Mouse (Mus musculus): Measurements from ENCODE around the gene Garnl3. TPM values are rescaled to one million over a fixed set of nuclear protein-coding genes. Genes with fewer than 3 reads are reported as not detected.
"Not testable (repeated sequence)": the region's sequence is repeated elsewhere in the genome, so short reads cannot be mapped to it uniquely, and the experiment has no call there.

Gene Garnl3
- total RNA-seq, 1 experiment from 2014 or later = 17.3 TPM

DNA sequence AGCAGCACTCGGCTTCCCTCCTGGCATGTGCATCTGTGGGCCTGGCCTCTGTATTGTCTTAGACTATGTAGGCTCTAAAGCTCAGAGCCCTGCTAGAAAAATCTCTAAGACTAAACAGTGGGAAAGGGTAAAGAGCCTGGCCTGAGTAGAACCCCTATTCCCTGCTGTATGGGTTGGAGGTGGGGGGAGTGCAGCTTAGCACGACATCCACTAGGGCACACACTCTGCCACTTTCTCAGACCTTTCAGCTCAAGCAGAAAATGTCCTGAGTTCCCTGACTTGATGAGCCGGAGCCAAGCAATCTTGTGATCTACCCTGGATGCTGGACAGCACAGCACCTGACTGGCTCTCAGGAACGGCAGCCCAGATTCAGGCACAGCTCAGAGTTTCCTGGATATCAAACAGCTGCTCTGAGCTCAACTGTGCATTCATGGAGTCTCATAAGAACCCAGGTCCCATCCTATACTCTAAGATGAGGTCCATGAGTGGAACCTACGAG is 24.9 kb upstream of the Garnl3 start:
- no peak for DNase-seq

DNA sequence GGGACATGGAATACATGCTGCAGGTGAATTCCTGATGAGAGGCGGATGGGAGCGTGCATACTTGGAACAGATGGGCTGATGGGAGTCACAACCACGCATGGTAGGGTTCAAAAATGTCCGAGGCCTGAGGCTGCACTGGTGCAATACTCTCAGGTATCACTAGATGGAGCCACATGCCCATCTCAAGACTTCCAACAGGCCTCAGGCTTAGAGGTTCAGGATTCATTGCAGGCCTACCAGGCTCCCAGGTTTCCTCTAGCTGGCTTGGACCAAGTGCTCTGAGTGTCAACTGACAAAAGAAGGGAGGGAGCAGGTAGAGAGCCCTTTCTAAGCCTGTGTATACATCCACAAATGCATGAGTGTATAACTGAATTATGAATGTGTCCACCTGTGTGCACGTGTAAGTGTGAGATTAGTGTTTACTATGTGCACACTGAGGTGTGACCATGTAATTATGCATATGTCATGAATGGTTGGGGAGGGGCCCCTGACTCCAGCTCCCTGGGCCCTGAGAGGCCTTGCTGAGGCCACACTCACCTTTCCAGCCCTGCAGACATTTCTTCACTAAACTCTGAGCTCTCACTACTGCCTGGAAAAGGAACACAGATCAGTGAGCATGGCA is 23.4 kb upstream of the Garnl3 start:
- peak; percentile 64 for DNase-seq

DNA sequence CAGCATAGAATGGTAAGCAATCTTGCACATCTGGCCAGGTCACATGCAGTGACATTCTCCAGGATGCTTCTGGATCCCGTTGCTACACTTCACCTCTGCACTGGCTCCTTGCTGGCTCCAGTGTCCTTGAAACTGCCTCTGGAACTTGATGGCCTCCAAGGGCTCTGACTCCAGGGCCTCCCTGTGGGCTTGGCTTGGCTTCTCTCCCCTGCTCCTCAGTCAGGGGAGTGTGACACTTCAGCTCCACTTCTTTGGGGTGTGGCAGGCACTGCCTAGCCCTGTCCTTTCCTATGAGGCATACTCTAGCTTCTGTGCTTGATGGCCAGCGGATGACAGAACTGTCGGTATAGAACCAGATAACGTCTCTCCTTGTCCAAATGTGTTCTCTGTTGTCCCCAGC is 15.5 kb upstream of the Garnl3 start:
- no peak for DNase-seq

DNA sequence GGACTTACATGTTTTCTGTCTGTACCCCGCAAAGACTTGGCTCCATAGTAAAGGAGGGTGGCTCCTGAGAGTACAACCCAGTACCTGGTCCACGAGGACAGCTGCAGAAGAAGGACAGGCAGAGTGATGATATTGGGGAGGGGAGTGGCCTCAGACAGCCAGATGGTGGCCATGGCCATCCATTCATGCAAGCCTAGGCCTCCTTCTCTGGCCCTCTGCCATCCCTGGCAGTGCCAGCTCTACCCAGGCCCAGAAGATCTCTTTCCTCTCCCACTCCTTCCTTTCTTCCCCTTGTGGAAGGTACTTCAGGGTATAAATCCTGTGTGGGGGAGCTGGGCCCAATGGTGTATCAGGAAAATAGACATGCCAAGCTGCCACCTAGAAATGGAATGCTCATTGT is 11.8 kb upstream of the Garnl3 start:
- DNase-seq = no peak

DNA sequence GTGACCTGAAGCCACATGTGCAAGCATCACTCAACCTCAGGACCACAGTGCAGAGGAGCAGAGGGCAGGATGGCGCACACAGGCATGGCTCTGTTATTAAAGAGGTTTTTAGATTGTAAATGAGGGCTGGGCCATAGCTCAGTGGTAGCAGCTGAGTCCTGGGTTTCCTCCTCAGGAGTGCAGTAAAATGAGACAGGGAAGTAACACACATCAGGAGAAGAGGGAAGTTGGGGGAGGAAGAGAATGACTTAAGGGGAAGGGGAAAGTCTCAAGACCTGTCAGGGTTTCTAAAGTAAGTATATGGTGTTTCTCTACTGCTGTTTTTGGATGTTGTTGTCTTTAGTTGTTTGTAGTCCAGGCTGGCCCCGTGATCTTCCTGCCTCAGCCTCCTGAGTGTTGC is 7.0 kb upstream of the Garnl3 start:
- DNase-seq = no peak

DNA sequence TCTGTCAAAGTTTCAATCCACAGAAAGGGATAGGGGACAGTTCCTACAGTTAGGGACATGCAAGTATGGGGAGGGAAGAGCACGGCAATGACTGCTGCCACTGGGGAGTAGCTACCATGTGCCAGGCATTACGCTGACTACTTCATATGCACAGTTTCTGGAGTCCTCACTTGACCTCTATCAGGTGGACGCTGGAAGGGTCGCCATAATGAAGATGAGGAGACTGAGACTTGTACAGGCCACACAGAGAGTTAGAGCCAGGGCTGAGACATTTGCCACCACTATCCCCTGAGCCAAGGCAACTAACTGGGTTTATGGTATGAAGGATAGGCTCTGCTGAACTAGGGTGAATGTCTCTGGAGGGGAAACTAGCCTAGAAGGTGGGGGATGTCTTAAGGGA is 6.3 kb upstream of the Garnl3 start:
- no peak for DNase-seq

DNA sequence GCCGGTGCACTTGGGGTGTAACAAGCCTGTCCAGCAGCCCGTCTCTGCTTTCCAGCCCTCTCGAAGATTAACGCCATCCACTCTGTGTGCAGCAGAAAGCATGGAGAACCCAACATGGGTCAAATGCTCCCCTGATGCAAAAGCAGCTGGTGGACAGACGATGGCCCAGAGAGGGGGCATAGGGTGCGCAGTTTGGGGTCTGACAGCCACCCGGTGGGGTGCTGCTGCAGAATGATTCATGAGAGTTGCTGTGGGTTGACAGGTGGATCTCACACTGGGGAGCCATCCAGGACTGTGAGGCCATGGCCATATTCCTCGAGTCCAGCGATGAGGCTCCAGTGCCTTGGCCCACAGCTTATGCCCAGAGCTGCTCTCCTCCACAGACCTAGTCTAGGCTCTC is 5.8 kb upstream of the Garnl3 start:
- DNase-seq = no peak

DNA sequence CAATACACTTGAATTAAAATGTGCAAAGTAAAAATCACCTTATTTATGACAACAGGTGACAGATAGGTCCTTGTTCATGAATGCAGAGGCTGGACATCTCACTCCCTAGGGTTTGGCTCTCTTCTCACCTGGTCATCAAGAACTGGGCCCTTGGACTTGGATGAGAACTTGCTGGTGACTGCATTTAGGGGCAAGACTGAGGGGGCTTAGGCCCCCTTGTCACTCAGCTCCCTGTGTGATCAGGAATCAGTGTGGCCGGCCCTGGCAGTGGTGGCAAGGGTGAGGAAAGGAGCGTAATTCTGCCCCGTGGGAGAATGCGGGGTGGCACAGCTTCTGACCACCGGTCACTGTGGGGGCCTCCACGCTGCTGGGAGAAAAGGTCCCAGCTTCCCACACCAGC is 4.9 kb upstream of the Garnl3 start:
- no peak for DNase-seq

DNA sequence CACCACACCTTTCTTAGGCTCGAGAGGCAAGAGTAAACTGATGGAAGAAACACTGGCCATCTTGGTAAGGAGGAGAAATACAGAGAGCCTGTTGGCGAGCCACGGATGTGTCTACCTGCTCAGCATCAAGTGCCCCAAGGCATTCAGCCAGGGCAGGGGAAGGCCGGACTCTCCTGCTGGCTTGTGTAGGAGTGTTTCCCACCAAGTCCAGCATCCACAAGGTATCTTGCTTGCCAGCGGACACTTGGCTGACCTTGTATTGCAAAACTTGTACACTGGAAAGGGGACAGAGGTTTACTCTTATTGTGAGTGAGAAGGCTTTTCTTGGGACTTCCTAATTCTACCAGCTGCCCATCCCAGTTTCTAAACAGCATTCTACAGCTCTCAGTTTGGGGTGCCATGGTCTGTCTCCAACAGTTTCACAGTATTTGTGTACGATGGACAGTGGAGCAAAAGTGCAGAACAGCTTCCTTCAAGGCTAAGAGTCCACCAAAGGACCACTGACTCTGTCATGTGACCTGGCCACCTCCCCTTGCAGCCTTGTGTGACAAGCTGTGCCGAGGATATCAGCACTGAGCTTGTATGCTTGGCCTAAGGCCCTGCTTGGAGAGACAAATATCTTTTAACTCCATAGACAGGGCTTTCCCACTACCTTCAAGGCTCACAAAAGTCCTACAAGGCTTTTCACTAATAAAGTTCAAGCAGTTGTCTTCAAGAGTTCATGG is 3.5 kb upstream of the Garnl3 start:
- no peak for DNase-seq

DNA sequence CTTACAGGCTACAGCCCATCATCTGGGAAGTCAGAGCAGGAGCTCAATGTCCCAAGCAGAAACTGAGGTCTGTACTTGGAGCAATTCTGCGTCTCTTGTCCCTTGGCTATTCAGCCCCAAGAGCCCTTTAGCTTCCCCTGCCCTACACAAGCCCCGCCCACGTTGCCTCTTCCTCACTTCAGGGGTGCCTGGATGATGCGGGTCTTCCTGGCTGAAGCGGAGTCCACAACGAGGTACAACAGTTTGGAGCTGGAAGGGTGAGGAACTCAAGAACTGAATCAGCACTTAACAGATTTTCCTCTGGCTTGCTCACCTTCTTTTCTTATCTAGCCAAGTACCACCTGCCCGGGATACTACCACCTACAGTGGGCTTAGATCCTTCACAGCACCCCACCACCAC is 852 bp upstream of the Garnl3 start:
- DNase-seq = no peak

DNA sequence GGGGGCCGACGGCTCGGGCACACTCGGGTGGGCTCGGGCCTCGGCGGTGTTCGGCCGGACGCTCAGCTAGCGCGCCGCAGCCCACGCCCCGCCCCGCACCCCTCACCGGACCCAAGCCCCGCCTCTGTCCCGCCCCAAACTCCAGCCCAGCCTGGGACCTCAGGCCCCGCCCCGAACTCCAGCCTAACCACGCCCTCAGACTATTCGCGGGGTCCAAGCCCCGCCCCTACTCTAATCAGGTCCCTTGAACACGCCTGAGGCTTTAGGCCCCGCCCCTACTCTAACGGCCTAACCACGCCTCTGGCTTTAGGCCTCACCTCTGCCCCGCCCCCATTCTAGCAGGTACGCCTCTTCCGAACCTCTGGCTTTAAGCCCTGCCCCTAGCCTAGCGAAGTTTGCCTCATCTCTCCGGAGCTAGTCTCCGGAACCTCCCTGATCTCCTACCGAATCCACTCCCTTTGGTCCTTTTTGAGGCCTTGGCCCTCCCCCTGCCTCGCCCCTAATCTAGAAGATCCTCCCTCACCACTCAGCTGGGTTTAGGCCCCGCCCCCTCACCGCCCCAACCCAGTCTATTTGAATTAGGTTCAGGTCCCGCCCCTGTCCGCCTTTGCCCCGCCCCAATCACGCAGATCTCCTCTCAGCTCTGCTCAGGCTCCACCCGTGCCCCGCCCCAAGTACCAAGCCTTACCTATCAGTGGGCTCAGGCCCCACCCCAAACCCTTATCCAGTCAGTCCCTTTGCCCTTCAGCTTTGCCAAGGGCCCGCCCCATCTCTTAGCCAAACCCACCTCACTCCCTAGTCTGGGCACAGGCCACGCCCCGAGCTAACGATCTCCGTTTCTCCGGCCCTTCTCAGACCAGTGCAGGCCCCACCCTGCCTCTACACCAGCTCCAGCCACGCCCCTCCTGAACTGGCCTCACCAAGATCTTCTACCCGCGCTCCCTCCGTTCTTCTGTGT is 649 bp downstream of the Garnl3 start:
- DNase-seq = peak; percentile 99

DNA sequence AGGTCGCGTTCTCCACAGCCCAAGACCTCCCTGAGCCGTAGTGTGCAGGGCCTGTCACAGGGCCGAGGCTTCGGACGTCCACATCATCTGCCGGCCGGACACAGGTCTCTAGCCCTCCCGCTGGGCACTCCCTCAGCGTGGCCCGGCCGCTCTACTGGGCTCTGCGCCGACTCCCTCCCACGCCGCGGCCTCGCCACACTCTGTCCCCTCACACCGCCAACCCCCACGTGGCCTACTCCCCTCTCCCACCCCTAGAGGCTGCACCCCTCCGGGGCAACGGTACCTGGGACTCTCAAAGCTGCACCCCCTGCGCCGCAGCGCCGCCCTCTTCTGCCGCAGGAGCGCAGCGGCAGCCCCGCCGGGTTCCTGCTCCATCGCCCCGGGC is 1.3 kb downstream of the Garnl3 start:
- peak; percentile 51 for DNase-seq

DNA sequence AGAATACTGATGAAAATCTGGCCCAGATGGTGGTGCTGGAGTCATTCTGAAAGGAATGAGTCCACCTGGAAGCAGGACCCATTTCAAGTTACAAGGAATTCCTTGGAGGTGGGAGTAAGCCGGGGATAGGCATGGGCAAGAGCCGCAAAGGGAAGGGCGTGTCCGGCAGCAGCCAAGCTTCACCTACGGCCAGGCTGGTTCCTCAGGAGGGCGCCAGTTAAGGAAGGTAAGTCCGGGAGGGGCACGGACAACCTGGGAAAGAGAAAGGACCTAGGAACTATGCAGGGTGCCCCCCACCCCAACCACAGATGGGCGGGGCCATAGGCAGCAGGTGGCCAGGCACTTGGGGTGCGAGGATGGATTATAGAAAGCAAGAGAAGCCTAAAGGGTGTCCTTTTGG is 1.8 kb downstream of the Garnl3 start:
- no peak for DNase-seq

DNA sequence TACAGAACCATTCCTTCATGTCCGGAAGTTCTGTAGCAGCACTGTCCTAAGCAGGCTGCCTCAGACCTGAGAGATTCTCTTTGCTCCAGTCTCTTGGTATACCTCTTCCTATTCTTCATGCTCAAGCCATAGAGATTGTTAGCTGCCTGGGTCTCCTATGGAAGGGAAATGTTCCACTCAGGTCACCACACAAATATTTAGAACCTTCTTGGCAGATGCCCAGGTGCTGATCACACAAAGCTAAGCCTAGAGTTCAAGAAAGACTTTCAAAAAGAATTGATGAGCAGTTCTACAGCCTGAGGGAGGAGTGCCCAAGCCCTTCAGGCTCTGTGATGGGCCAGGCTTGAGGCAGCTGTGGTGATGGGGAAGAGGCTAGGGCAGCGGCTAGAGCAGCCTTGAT is 2.4 kb downstream of the Garnl3 start:
- DNase-seq = no peak

DNA sequence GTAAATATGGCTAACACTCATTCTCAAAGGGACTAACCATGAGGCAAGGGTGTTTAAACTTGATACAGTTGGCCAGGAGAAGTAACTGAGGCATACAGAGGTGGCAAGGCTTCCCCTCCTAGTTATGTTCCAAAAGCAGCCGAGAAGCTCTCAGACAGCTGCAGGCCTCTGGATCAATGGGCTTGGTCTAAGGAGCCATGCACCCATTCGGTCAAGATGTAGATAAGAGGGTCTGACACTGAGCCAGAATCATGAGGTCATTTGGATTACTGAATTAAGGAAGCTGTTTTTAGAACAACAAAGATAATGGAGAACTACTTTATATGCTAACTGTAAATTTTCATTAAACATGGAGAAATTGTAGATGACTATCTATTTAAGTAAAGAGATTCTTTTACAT is 4.2 kb downstream of the Garnl3 start:
- DNase-seq = no peak

DNA sequence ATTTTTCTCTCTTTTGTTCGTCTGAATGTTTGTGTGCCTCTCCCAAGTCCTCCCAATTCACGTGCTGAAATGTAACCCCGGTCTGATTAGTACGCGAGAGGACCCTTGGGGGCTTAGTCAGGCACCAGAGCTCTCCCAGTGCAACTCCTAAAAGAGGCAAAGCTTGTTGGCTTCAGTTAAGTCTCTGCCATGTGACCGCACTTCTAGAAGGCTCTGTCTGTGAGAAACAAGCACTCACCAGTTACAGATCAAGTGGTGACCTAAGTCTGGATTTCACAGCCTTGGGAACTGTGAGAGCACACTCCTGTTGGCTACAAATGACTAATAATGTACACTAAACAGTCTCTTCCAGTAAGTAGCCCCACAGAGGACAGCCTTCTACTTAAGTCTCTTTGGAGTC is 8.6 kb downstream of the Garnl3 start:
- no peak for DNase-seq

DNA sequence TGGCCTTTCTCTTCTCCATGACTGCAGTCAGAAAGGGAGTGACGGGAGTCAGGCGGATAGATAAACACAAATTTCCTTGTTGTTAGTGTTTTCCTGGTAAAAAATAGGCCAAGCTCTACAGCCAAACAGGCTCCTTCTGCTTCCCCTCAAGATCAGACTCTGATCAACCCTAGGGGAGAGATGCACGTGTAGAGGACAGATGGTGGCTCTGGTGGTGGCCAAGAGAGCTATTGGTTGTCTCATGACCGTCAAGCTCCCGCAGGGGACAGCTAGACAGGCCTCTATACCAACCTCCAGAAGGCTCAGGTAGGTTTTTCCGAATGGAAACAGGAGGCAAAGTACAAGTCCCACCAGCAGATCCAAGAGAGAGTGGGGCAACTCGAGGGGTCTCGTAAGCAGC is 30.9 kb downstream of the Garnl3 start:
- no peak for DNase-seq

DNA sequence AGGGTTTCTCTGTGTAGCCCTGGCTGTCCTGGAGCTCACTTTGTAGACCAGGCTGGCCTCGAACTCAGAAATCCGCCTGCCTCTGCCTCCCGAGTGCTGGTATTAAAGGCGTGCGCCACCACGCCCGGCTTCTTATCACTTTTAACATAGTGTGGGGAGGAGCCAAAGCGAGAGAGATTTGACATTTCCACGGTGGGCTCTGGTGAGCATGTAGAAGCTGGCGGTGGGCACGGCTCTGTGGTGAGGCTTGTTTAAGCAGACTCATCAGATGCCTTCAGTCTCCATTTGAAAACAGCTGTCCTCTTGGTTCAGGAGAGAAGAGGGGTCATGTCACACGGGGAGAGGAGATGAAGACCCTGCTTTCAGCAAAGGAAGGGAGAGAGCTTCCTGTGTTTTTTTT is 34.1 kb downstream of the Garnl3 start:
- not testable (repeated sequence) for DNase-seq

DNA sequence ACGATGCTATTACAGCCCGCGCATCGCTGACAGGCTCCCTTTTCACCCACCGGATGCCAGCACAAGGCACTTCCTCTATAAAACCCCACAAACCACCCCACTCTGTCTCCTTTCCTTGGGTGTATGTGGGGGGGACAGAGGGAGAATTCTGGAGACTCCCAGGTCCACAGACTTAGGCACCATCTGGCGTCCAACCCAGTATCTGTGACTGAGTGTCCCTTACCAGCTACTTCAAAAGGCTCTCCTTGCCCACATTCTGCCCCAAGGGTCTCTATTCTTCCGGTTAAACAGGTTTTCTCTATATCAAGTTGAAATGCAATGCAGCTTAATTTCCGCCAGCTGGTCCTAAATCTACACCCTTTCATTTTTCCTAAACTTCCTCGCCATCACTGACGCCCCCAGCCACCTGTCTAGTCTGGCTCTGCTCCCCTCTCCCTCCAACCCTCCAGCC is 36.2 kb downstream of the Garnl3 start:
- no peak for DNase-seq

DNA sequence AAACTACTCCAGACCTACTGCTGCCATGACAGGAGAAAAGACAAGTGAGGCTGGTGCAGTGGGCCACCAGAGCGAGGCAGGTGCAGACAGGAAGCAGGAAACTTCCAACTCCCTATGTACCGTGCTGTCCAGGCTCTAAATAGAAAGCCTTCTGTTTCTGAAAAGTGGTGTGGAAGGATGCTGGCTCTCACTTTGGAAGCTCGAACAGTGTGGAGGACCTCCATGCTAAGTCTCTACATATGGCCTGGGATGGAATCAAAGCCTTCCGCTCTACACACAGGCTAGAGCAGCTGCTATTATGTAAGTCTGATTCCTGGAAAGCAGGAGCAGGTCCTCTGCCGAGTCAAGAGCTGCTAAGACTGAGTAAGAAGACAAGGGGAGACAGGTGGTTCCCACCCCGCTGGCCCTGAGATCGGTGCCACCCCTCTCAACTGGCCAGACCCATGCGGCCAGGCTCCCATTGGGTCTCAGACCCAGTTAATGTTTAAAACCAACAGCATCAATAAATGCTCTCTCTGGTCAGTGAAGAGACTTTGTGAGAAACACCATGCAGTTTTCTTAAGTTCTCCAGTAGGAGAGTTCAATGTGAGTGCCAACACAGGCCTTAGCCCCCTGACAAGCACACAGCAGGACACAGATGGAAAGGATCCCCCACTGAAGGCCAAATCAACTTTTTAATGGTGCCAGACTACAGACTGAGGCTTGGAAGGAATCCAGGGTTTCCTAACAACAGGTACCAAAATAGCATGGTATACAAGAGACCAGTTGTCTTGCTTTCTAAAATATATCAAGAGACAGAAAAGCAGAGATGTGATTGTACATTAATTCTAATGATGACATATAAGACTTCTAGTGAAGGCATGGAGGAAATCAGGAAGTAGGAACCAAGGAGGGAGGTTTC is 40.6 kb downstream of the Garnl3 start:
- no peak for DNase-seq

DNA sequence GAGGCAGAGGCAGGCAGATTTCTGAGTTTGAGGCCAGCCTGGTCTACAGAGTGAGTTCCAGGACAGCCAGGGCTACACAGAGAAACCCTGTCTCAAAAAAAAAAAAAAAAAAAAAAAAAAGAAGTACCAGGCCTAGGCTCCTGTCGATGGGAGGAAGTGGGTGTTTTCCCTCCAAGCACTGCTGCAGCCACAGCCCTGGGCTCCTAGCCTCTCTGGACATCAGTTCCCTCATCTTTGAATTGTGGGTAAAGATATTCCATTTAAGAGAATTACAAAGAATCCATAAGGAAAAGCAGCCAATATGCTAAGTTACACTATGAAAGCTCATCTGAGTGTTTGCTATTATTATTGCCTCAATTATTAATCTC is 41.4 kb downstream of the Garnl3 start:
- DNase-seq = not testable (repeated sequence)

All from adrenal gland, postnatal 25 days (tissue).